Mouse (Mus musculus): ENCODE results near the gene Rhbdd2. TPM values are rescaled to one million over a fixed set of nuclear protein-coding genes. Genes with fewer than 3 reads are reported as not detected.

Gene Rhbdd2
- polyA plus RNA-seq, 1 experiment, result 62.4 TPM

- WGBS, result 78% methylated on average over 9 of the region's 9 CpGs
Measured at GRCm38 (mm10) chr5:135648461-135649308, 16.3 kb downstream of the Rhbdd2 start.

DNA sequence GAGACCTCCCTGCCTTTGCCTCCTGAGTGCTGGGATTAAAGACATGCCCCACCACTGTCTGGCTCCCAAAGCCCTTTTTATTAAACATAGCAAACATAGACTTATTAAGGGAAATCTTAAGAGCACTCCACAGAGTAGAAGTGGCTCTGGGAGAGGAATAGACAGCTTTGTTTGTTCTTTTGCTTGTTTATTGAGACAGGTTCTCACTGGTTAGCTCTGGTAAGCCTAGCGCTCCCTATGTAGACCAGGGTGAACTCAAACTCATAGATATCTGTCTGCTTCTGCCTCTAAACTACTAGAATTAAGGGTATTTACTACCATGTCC lies 16.9 kb downstream of the Rhbdd2 start:
- TF ChIP-seq CTCF (IDR thresholded peaks at IDR 0.05; ENCODE audit: borderline replicate concordance, insufficient read depth, low read depth, low read length) (no peak), POLR2A (IDR thresholded peaks at IDR 0.05; ENCODE audit: borderline replicate concordance, insufficient read depth, low read length) (no peak)
- 92% methylated on average over 1 of the region's 1 CpGs for WGBS
- DNase-seq, result no peak

More at GRCm38 (mm10) chr5:135648461-135649308, 16.3 kb downstream of the Rhbdd2 start:
- no peak for DNase-seq
- Histone ChIP-seq H3K4me1 (ENCODE audit: control insufficient read depth, insufficient read depth, low read length) (no peaks in the 10 kb centered on the region), H3K27ac (ENCODE audit: insufficient read depth, low read length) (no peak overlapping the region), H3K4me3 (replicated peaks; ENCODE audit: insufficient read depth, low read depth, low read length) (no peak overlapping the region), H3K27me3 (ENCODE audit: control insufficient read depth, insufficient read depth, low read length) (no peaks in the 10 kb centered on the region)
- no peak for TF ChIP-seq CTCF (IDR thresholded peaks at IDR 0.05; ENCODE audit: borderline replicate concordance, insufficient read depth, low read depth, low read length)
- TF ChIP-seq POLR2A (IDR thresholded peaks at IDR 0.05; ENCODE audit: borderline replicate concordance, insufficient read depth, low read length), result no peak

DNA sequence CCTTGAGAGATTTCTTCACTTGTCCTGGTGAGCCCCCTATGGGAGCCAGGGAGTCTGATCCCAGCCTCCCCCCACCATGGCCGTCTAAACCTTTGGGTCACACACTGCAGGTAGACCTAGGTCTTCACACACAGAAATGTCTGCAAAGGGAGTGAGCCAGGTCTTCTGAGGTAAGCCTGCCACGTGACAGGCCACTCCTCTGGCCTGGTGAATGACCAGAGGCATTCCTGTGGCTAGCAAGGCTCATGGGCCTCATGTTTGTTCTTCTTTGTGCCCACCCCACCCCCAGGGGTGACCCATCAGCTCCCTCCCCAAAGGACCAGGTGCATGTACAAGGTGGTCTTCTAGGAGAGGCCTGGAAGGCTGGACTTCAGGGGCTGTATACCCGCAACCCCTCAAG lies 19.1 kb downstream of the Rhbdd2 start:
- no peak overlapping the region for H3K4me3 ChIP-seq (replicated peaks; ENCODE audit: insufficient read depth, low read depth, low read length)

More for the DNA sequence above, 16.9 kb downstream of the Rhbdd2 start:
- H3K4me1 ChIP-seq (ENCODE audit: control insufficient read depth, insufficient read depth, low read length), result no peaks in the 10 kb centered on the region
- H3K27me3 ChIP-seq (ENCODE audit: control insufficient read depth, insufficient read depth, low read length), result no peaks in the 10 kb centered on the region
- H3K27ac ChIP-seq (ENCODE audit: insufficient read depth, low read length), result no peak overlapping the region
- H3K4me3 ChIP-seq (replicated peaks; ENCODE audit: insufficient read depth, low read depth, low read length), result no peak overlapping the region

DNA sequence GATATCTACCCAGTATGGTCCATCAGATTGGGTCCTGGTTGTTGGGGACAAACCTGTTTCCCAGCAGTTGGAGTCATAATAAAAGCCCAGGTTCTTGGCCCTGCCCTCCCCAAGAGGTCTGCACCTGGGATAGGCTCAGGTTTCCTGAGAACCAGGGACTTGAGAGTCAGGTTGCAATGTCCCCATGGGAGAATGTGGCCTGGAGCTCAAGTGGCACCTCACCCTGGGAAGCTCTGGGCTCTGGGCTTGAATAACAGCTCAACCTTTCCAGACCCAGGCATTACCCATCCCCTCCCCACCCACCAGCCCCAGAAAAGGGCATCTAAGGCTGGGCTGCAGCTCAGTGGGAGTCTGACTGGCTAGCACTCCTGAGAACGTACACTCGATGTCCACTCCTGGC lies 20.8 kb downstream of the Rhbdd2 start:
- TF ChIP-seq CTCF (IDR thresholded peaks at IDR 0.05; ENCODE audit: borderline replicate concordance, insufficient read depth, low read depth, low read length), result no peak
- no peak for TF ChIP-seq POLR2A (IDR thresholded peaks at IDR 0.05; ENCODE audit: borderline replicate concordance, insufficient read depth, low read length)
- H3K4me3 ChIP-seq (replicated peaks; ENCODE audit: insufficient read depth, low read depth, low read length), result no peak overlapping the region
- H3K27ac ChIP-seq (ENCODE audit: insufficient read depth, low read length), result no peak overlapping the region
- WGBS, result 68% methylated on average over 2 of the region's 2 CpGs
- DNase-seq, result no peak
- H3K4me1 ChIP-seq (ENCODE audit: control insufficient read depth, insufficient read depth, low read length), result no peaks in the 10 kb centered on the region
- H3K27me3 ChIP-seq (ENCODE audit: control insufficient read depth, insufficient read depth, low read length), result no peaks in the 10 kb centered on the region

More for the DNA sequence above, 19.1 kb downstream of the Rhbdd2 start:
- TF ChIP-seq POLR2A (IDR thresholded peaks at IDR 0.05; ENCODE audit: borderline replicate concordance, insufficient read depth, low read length) (no peak), CTCF (IDR thresholded peaks at IDR 0.05; ENCODE audit: borderline replicate concordance, insufficient read depth, low read depth, low read length) (no peak)
- no peak overlapping the region for H3K27ac ChIP-seq (ENCODE audit: insufficient read depth, low read length)
- DNase-seq, result no peak
- 76% methylated on average over 3 of the region's 3 CpGs for WGBS
- H3K27me3 ChIP-seq (ENCODE audit: control insufficient read depth, insufficient read depth, low read length), result no peaks in the 10 kb centered on the region
- H3K4me1 ChIP-seq (ENCODE audit: control insufficient read depth, insufficient read depth, low read length), result no peaks in the 10 kb centered on the region

DNA sequence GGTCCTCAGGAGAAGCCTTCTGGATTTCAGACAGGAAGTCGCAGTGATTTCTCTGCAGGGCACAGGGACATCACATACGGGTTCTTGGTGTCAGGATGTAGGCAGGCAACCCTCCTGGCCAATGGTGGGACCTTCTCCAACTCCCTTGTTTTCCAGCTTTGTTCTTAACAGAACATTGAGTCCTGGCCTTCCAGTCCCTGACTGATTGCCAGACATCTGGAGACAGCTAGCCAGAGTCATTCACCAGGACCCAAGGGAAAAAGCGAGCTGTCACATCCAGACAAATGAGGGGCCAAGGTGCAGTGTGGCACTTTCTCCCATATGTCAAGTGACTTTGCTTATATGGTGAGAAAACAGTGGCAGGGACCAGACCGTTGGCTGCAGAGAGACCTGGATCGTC lies 23.6 kb downstream of the Rhbdd2 start:
- no peak overlapping the region for H3K4me3 ChIP-seq (replicated peaks; ENCODE audit: insufficient read depth, low read depth, low read length)
- no peak overlapping the region for H3K27ac ChIP-seq (ENCODE audit: insufficient read depth, low read length)
- no peak for DNase-seq
- TF ChIP-seq CTCF (IDR thresholded peaks at IDR 0.05; ENCODE audit: borderline replicate concordance, insufficient read depth, low read depth, low read length) (no peak), POLR2A (IDR thresholded peaks at IDR 0.05; ENCODE audit: borderline replicate concordance, insufficient read depth, low read length) (no peak)
- no peaks in the 10 kb centered on the region for H3K27me3 ChIP-seq (ENCODE audit: control insufficient read depth, insufficient read depth, low read length)
- no peaks in the 10 kb centered on the region for H3K4me1 ChIP-seq (ENCODE audit: control insufficient read depth, insufficient read depth, low read length)
- WGBS, result 57% methylated on average over 5 of the region's 5 CpGs

DNA sequence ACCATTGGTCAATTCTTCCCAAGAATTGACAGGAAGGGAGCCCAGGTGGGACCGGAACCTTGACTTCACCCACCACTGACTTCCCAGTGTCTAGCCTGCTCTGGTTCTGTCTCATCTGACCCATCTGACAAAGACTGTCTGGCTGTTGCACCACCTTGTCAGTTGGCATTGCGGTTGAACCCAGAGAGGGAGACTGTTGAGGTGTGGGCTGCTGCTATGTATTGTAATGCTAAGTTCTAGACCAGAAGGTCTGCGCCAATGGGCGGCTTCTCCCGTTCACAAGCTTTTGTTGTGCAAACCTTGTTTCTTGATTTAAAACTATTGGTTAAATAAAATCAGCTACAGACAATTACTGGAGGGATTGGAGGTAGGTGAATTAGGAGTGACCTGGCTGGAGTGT lies 24.7 kb downstream of the Rhbdd2 start:
- DNase-seq, result no peak
- Histone ChIP-seq H3K4me1 (ENCODE audit: control insufficient read depth, insufficient read depth, low read length) (no peaks in the 10 kb centered on the region), H3K27ac (ENCODE audit: insufficient read depth, low read length) (no peak overlapping the region), H3K27me3 (ENCODE audit: control insufficient read depth, insufficient read depth, low read length) (no peaks in the 10 kb centered on the region), H3K4me3 (replicated peaks; ENCODE audit: insufficient read depth, low read depth, low read length) (no peak overlapping the region)
- TF ChIP-seq POLR2A (IDR thresholded peaks at IDR 0.05; ENCODE audit: borderline replicate concordance, insufficient read depth, low read length) (no peak), CTCF (IDR thresholded peaks at IDR 0.05; ENCODE audit: borderline replicate concordance, insufficient read depth, low read depth, low read length) (no peak)
- 92% methylated on average over 5 of the region's 5 CpGs for WGBS

GRCm38 (mm10) chr5:135657703-135658373 lies 25.4 kb downstream of the Rhbdd2 start:
- Histone ChIP-seq H3K27me3 (ENCODE audit: control insufficient read depth, insufficient read depth, low read length) (no peaks in the 10 kb centered on the region), H3K4me1 (ENCODE audit: control insufficient read depth, insufficient read depth, low read length) (no peaks in the 10 kb centered on the region), H3K27ac (ENCODE audit: insufficient read depth, low read length) (no peak overlapping the region), H3K4me3 (replicated peaks; ENCODE audit: insufficient read depth, low read depth, low read length) (no peak overlapping the region)
- no peak for TF ChIP-seq POLR2A (IDR thresholded peaks at IDR 0.05; ENCODE audit: borderline replicate concordance, insufficient read depth, low read length)
- no peak for TF ChIP-seq CTCF (IDR thresholded peaks at IDR 0.05; ENCODE audit: borderline replicate concordance, insufficient read depth, low read depth, low read length)
- no peak for DNase-seq
- 34% methylated on average over 17 of the region's 17 CpGs for WGBS

- Histone ChIP-seq H3K27me3 (ENCODE audit: control insufficient read depth, insufficient read depth, low read length) (no peaks in the 10 kb centered on the region), H3K4me1 (ENCODE audit: control insufficient read depth, insufficient read depth, low read length) (no peaks in the 10 kb centered on the region), H3K27ac (ENCODE audit: insufficient read depth, low read length) (no peak overlapping the region), H3K4me3 (replicated peaks; ENCODE audit: insufficient read depth, low read depth, low read length) (no peak overlapping the region)
- no peak for TF ChIP-seq CTCF (IDR thresholded peaks at IDR 0.05; ENCODE audit: borderline replicate concordance, insufficient read depth, low read depth, low read length)
- TF ChIP-seq POLR2A (IDR thresholded peaks at IDR 0.05; ENCODE audit: borderline replicate concordance, insufficient read depth, low read length), result no peak
- 86% methylated on average over 4 of the region's 4 CpGs for WGBS
- DNase-seq, result no peak
Measured at GRCm38 (mm10) chr5:135659956-135660355, 27.5 kb downstream of the Rhbdd2 start.

Measured in cerebellum, adult 2 months (tissue).